Mouse (Mus musculus) spleen, adult 2 months (tissue): ENCODE results near the gene Tmem50a. TPM values are rescaled to one million over a fixed set of nuclear protein-coding genes. Genes with fewer than 3 reads are reported as not detected.
A peak's percentile ranks its signal among the peaks of the same experiment; 100 is the strongest.
"Not testable (repeated sequence)": the region's sequence is repeated elsewhere in the genome, so short reads cannot be mapped to it uniquely, and the experiment has no call there.

Source experiments
- DNase-seq, 2 experiments: peaks; one replicate each; pipeline versions ENCODE4 v3.0.0 to v3.0.0-alpha.2; 2012 to 2021; ENCODE audit warnings: low spot score in 2 of 2, low read depth in 1 of 2
- H3K27ac ChIP-seq: fragments of 200-500 bp; 2 replicates; pipeline ENCODE4 v1.5.1; 2012; ENCODE audit warnings: low read length, inconsistent platforms; ENCODE audit not compliant: insufficient read depth
- H3K27me3 ChIP-seq: fragments of 200-500 bp; 2 replicates; pipeline ENCODE4 v1.6.1; 2012; ENCODE audit warnings: mild to moderate bottlenecking, moderate library complexity, low read length, inconsistent platforms; ENCODE audit not compliant: control insufficient read depth, insufficient read depth
- H3K36me3 ChIP-seq: fragments of 200-500 bp; 2 replicates; pipeline ENCODE4 v1.6.1; 2012; ENCODE audit warnings: mild to moderate bottlenecking, low read length, inconsistent platforms; ENCODE audit not compliant: control insufficient read depth, insufficient read depth
- H3K4me1 ChIP-seq: fragments of 200-500 bp; 2 replicates; pipeline ENCODE4 v1.6.1; 2011; ENCODE audit warnings: inconsistent platforms; ENCODE audit not compliant: control insufficient read depth, insufficient read depth, insufficient read length
- H3K4me3 ChIP-seq: fragments of 200-500 bp; 2 replicates; pipeline ENCODE4 v1.5.1; 2011; ENCODE audit warnings: mild to moderate bottlenecking, inconsistent platforms; ENCODE audit not compliant: insufficient read depth, insufficient read length; ENCODE audit errors: extremely low read depth
- CTCF ChIP-seq: fragments of 200-500 bp; IDR thresholded peaks from 2 replicates; pipeline ENCODE4 v1.5.1; 2011; ENCODE audit warnings: mild to moderate bottlenecking, inconsistent platforms; ENCODE audit not compliant: insufficient read depth, insufficient read length, insufficient replicate concordance; ENCODE audit errors: extremely low read depth
- POLR2A ChIP-seq: fragments of 200-500 bp; IDR thresholded peaks from 2 replicates; pipeline ENCODE4 v1.6.1; 2011; ENCODE audit warnings: low read depth, low read length, inconsistent platforms
- WGBS: fragments of 180-500 bp; shearing (Covaris S2); methylation state at CpG from one replicate; pipeline ENCODE4 v1.1.7; 2018; 5-methylcytosine and 5-hydroxymethylcytosine counted together
- polyA plus RNA-seq: library from polyadenylated mRNA; depleted of rRNA; stranded (reverse); fragments of >200 nt; gene quantifications from 2 replicates; pipeline ENCODE4 v1.2.3, GENCODE M21; 2012

Gene Tmem50a
- polyA plus RNA-seq, 1 experiment, result 90.6 TPM

- WGBS, result 11% methylated on average over 7 of the region's 7 CpGs
- DNase-seq, result peak; percentile 55 to 69
- H3K27ac ChIP-seq, result peak overlapping the region; percentile 75
- H3K27me3 ChIP-seq, result no peaks in the 10 kb centered on the region
- no peak overlapping the region for H3K4me3 ChIP-seq
- TF ChIP-seq CTCF (no peak), POLR2A (no peak)
- H3K4me1 ChIP-seq, result peaks cover 30% of the 10 kb centered on the region; the same call in 1 of the 2 replicates
- no peaks in the 10 kb centered on the region for H3K36me3 ChIP-seq
These were observed 3.6 kb upstream of the Tmem50a start for GRCm38 (mm10) chr4:134918381-134918780.

DNA sequence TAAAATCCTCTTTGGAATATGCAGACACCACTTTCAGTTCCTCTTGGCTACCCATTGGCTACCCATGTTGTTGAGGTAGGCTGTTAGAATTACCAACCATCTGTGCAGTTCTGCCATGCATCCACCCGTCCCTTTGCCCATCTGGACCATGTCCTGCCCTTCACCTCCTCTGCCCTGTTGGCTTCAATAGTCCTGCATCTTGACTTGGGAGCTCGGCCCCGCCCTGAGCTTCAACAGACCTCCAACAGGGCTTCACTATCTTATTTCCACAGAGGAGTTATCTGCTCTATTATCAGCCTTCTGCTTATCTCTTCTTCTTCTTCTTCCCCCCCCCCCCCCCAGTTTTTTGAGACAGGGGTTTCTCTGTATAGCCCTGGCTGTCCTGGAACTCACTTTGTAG, 2.4 kb upstream of the Tmem50a start:
- H3K4me1 ChIP-seq, result peaks cover 29% of the 10 kb centered on the region; the same call in 1 of the 2 replicates
- no peak for DNase-seq

DNA sequence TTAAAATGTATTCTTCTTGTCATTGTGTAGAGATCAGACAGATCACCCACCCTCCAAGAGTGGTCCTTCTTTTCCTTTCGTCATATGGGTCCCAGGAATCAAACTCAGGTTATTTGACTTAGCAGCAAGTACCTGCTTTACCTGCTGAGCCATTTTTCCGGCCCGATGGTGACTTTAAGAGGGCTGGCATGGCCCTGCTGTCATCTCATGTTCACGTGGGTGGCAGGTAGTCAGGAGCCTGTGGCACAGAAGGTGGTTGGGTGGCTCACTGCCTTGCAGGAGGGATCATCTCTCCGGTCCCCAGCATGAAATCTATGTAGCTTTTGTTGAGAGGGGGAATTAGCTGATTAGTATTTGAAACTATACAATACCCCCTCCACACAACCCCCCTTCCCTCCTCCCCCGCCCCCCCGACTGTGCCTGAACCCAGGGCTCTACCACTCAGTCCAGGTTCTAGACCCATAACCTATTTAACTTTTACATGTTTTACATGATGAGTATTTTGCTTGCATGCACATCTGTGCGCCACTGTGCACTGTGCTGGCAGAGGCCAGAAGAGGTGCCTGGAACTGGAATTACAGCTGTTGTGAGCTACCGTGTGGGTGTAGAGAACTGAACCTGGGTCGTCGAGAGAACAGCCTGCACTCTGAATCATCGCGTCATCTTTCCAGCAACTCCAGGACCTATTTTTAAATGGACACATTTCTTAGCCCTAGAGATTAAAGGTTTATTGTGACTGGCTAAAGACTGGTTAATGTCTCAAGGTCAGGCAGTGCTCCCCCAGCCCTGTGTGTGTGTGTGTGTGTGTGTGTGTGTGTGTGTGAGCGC, 613 bp upstream of the Tmem50a start:
- no peak overlapping the region for H3K4me3 ChIP-seq
- H3K36me3 ChIP-seq, result no peaks in the 10 kb centered on the region
- peaks cover 25% of the 10 kb centered on the region; the same call in 1 of the 2 replicates for H3K4me1 ChIP-seq
- no peaks in the 10 kb centered on the region for H3K27me3 ChIP-seq
- TF ChIP-seq POLR2A, result no peak
- no peak for TF ChIP-seq CTCF
- no peak for DNase-seq
- peak overlapping the region; percentile 98 for H3K27ac ChIP-seq
- WGBS, result 64% methylated on average over 14 of the region's 14 CpGs

More for the DNA sequence above, 2.4 kb upstream of the Tmem50a start:
- no peaks in the 10 kb centered on the region for H3K36me3 ChIP-seq
- 51% methylated on average over 3 of the region's 3 CpGs for WGBS
- no peak overlapping the region for H3K4me3 ChIP-seq
- TF ChIP-seq POLR2A, result no peak
- TF ChIP-seq CTCF, result no peak
- H3K27me3 ChIP-seq, result no peaks in the 10 kb centered on the region
- no peak overlapping the region for H3K27ac ChIP-seq

GRCm38 (mm10) chr4:134914122-134914863, 531 bp downstream of the Tmem50a start:
- DNase-seq, result no peak
- Histone ChIP-seq H3K27ac (peak overlapping the region; percentile 98), H3K4me1 (peaks cover 18% of the 10 kb centered on the region; the same call in 1 of the 2 replicates), H3K27me3 (no peaks in the 10 kb centered on the region), H3K4me3 (peak overlapping the region; percentile 97), H3K36me3 (peaks cover 3% of the 10 kb centered on the region; the same call in 1 of the 2 replicates)
- TF ChIP-seq POLR2A, result no peak
- TF ChIP-seq CTCF, result no peak
- WGBS, result under 1% methylated on average over 43 of the region's 43 CpGs

DNA sequence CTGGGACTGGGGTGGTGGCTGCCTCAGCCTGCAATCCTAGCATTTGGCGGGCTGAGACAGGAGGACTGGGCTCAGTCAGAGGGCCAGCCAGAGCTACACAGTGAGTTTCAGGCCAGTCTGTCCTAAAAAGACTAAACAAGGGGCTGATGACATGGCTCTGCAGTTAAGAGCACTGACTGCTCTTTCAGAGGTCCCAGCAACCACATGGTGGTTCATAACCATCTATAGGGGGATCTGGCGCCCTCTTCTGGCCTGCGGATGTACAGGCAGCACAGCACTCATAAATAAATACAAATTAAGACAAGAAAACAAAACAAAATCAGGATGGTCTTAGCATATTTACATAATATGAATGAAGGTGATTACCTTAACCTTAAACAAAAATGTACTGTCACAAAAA, 1.4 kb downstream of the Tmem50a start:
- WGBS, result 29% methylated on average over 3 of the region's 3 CpGs
- H3K4me3 ChIP-seq, result no peak overlapping the region
- peaks cover 13% of the 10 kb centered on the region; the same call in 1 of the 2 replicates for H3K4me1 ChIP-seq
- no peaks in the 10 kb centered on the region for H3K27me3 ChIP-seq
- no peak overlapping the region for H3K27ac ChIP-seq
- peaks cover 9% of the 10 kb centered on the region for H3K36me3 ChIP-seq
- TF ChIP-seq CTCF (peak; percentile 67; the same call in 1 of the 2 replicates), POLR2A (no peak)
- DNase-seq, result peak; percentile 63 to 73

DNA sequence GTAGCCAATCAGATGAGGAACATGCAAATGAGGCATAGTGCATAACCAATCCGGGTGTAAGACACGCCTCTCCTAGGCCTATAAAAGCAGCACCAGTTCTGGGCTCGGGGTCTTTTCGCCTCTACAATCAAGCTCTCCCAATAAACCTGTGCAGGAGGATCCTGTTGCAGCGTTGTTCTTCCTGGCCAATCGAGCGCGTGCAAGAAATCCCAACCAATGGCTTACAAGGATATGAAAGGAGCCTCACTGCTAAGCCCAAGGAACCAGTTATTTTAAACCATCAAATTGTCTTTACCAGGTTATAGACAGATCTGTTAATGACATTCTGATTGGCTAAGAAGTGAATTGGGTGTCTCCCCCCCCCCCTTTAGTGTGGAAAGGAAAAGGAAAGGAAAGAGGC, 3.4 kb downstream of the Tmem50a start:
- DNase-seq, H3K4me1 ChIP-seq, H3K27ac ChIP-seq, H3K27me3 ChIP-seq, H3K4me3 ChIP-seq: not testable (repeated sequence)
- H3K36me3 ChIP-seq, result peaks cover 25% of the 10 kb centered on the region
- 97% methylated on average over 8 of the region's 8 CpGs for WGBS

GRCm38 (mm10) chr4:134903046-134903445, 11.8 kb downstream of the Tmem50a start:
- Histone ChIP-seq H3K36me3 (peaks cover 70% of the 10 kb centered on the region), H3K4me3 (no peak overlapping the region), H3K27me3 (no peaks in the 10 kb centered on the region), H3K4me1 (no peaks in the 10 kb centered on the region), H3K27ac (no peak overlapping the region)
- 85% methylated on average over 7 of the region's 7 CpGs for WGBS
- TF ChIP-seq POLR2A (no peak), CTCF (no peak)
- DNase-seq, result no peak
